Mouse (Mus musculus) kidney, embryonic 14.5 days (tissue): ENCODE measurements around the gene Crybg1. TPM values are rescaled to one million over a fixed set of nuclear protein-coding genes. Genes with fewer than 3 reads are reported as not detected.

Experiments used
- ATAC-seq: fragments of 200-750 bp; cut with Nextera tagmentation; 2 replicates; pipeline ENCODE4 v1.8.0; 2017; ENCODE audit warnings: moderate number of reproducible peaks, mild to moderate bottlenecking, moderate TSS enrichment, moderate library complexity; ENCODE audit not compliant: low FRiP score, low TSS enrichment
- H3K27ac ChIP-seq: fragments of 300-500 bp; sonication (generic); 2 replicates; pipeline ENCODE4 v1.5.1; 2014; ENCODE audit warnings: low read depth, mild to moderate bottlenecking, low read length, moderate library complexity, mixed read lengths
- H3K27me3 ChIP-seq: fragments of 300-500 bp; sonication (generic); 2 replicates; pipeline ENCODE4 v1.6.1; 2014; ENCODE audit warnings: mild to moderate bottlenecking, low read length; ENCODE audit not compliant: control insufficient read depth, insufficient read depth
- H3K36me3 ChIP-seq: fragments of 300-500 bp; sonication (generic); 2 replicates; pipeline ENCODE4 v1.6.1; 2014; ENCODE audit warnings: low read length, mixed read lengths; ENCODE audit not compliant: control insufficient read depth, insufficient read depth
- H3K4me1 ChIP-seq: fragments of 300-500 bp; sonication (generic); 2 replicates; pipeline ENCODE4 v1.6.1; 2014; ENCODE audit warnings: low read length, mixed read lengths; ENCODE audit not compliant: control insufficient read depth, insufficient read depth
- H3K4me2 ChIP-seq: fragments of 300-500 bp; sonication (generic); replicated peaks from 2 replicates; pipeline ENCODE4 v1.6.1; 2014; ENCODE audit warnings: low read depth, mild to moderate bottlenecking, low read length
- H3K4me3 ChIP-seq: fragments of 300-500 bp; sonication (generic); 2 replicates; pipeline ENCODE4 v1.5.1; 2014; ENCODE audit warnings: mild to moderate bottlenecking, low read length
- H3K9ac ChIP-seq: fragments of 300-500 bp; sonication (generic); 2 replicates; pipeline ENCODE4 v1.6.1; 2014; ENCODE audit warnings: low read depth, mild to moderate bottlenecking, low read length, moderate library complexity
- H3K9me3 ChIP-seq: fragments of 300-500 bp; sonication (generic); 2 replicates; pipeline ENCODE4 v1.6.1; 2016; ENCODE audit warnings: low read length; ENCODE audit not compliant: control insufficient read depth
- WGBS: fragments of 180-500 bp; shearing (Covaris S2); extraction: QIAGEN DNeasy Blood & Tissue Kit; methylation state at CpG from one replicate; pipeline ENCODE4 v1.1.7; 2014; 5-methylcytosine and 5-hydroxymethylcytosine counted together
- polyA plus RNA-seq: library from polyadenylated mRNA; unstranded; fragments of >200 nt; fragmentation: Nextera tagmentation; extraction: Ambion mirVana; gene quantifications from 2 replicates; pipeline ENCODE4 v1.2.1, GENCODE M21; 2014

Gene Crybg1
- polyA plus RNA-seq, 1 experiment from 2014 or later, result 5.0 TPM

DNA sequence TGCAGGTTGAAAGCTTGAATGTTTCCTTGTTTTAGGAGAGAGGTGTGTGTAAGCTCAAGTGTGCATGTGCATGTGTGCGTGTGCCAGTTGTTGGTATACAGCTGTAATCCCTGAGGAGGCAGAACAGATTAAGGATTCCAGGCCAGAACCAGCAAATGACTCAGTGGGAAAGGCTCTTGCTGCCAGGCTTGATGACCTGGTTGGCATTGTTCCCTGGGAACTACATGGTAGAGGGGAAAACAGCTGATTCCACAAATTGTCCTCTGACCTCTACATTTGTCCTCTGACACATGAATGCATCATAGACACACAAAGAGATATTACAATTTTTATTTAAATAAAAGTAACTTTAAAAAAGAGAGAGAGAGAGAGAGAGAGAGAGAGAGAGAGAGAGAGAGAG, 122.5 kb downstream of the Crybg1 start:
- no peak overlapping the region for H3K4me3 ChIP-seq
- no peak overlapping the region for H3K27ac ChIP-seq
- no peak overlapping the region for H3K4me2 ChIP-seq
- no peaks in the 10 kb centered on the region for H3K4me1 ChIP-seq
- H3K9me3 ChIP-seq, result no peaks in the 10 kb centered on the region
- H3K27me3 ChIP-seq, result no peaks in the 10 kb centered on the region
- no peak for ATAC-seq
- H3K36me3 ChIP-seq, result no peaks in the 10 kb centered on the region
- H3K9ac ChIP-seq, result no peak overlapping the region
- WGBS, result 97% methylated on average over 1 of the region's 1 CpGs

DNA sequence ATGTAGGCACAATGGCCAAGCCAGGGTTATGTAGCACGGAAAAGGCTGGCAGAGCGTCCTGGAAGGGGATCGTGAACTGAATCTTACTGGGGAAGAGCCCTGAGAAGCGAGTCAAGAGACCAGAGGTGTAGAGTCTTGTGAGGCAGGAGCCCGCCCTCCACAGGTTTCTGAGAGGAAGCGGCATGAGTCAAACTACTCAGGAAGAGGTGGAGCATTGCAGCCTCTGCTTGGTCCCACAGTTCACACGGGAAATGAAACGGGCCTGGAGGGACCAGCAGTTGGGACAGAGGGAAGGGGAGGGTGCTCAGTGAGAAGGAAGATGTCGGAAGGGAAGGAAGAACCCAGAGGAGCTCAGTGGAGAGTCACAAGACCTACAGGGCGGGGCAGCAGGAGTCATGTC, 123.9 kb downstream of the Crybg1 start:
- Histone ChIP-seq H3K4me3 (no peak overlapping the region), H3K4me2 (no peak overlapping the region), H3K27me3 (no peaks in the 10 kb centered on the region), H3K4me1 (no peaks in the 10 kb centered on the region), H3K9ac (no peak overlapping the region), H3K27ac (no peak overlapping the region), H3K36me3 (no peaks in the 10 kb centered on the region), H3K9me3 (no peaks in the 10 kb centered on the region)
- 63% methylated on average over 10 of the region's 10 CpGs for WGBS
- no peak for ATAC-seq

DNA sequence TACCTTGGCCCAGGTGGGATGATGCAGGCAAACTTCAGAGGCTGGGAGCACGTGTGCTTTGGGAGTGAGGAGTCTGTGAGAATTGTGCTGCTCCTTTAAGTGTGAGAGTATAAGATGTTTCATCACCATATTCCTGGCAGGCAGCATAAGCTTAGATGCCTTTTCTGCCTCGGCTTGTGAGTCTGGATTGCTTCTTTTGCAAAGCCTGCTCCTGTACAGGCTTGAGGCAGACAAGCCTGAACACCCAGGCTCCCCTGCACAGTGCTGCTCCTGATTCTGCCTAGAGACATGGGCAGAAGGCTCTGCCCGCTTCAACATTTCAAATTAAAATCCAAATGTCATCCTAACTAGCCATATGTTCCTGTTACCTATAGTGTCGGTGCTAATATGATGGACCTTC, 128.5 kb downstream of the Crybg1 start:
- WGBS, result 77% methylated on average over 4 of the region's 4 CpGs
- H3K36me3 ChIP-seq, result no peaks in the 10 kb centered on the region
- H3K9ac ChIP-seq, result no peak overlapping the region
- no peak for ATAC-seq
- no peak overlapping the region for H3K4me2 ChIP-seq
- no peaks in the 10 kb centered on the region for H3K4me1 ChIP-seq
- no peak overlapping the region for H3K27ac ChIP-seq
- no peak overlapping the region for H3K4me3 ChIP-seq
- H3K9me3 ChIP-seq, result no peaks in the 10 kb centered on the region
- H3K27me3 ChIP-seq, result no peaks in the 10 kb centered on the region

DNA sequence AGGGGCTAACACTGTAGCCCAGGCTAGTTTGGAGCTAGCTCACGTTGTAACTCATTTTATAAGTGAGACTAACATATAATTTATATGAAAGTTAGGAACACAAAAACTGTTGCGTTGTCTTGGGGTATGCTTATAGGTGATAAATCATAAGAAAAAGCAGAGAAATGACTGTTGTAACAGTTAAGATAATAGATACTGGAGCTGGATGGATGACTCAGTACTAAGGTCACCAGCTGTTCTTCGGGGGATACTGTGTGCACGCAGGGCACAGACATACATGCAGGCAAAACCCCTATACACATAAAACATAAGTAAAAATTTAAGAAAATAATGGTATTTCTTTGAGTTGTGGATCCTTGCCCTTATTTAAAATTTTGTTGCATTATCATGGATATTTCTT, 130.1 kb downstream of the Crybg1 start:
- Histone ChIP-seq H3K27me3 (no peaks in the 10 kb centered on the region), H3K9ac (no peak overlapping the region), H3K9me3 (no peaks in the 10 kb centered on the region), H3K27ac (no peak overlapping the region), H3K4me2 (no peak overlapping the region), H3K4me1 (no peaks in the 10 kb centered on the region), H3K36me3 (no peaks in the 10 kb centered on the region), H3K4me3 (no peak overlapping the region)
- ATAC-seq, result no peak
- WGBS, result 81% methylated on average over 4 of the region's 4 CpGs

DNA sequence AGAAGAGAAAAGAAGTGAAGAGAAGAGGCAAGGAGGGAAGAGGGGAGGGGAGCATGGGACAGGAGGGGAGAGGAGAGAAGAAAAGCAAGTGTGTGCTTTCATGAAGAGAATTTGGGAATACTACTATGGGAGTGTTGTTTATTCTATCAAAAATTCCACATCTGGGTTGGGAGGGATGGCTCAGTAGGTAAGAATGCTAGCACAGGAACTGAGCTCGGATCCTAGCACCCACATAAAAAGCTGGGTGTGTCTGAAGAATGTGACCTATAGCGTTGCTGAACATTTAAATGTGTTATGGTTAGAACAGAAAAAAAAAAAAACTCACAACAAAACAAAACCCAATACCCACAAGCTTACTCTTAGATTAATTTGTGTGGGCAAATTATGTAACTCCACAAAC, 133.0 kb downstream of the Crybg1 start:
- Histone ChIP-seq H3K4me1 (no peaks in the 10 kb centered on the region), H3K4me2 (no peak overlapping the region), H3K9ac (no peak overlapping the region), H3K27ac (no peak overlapping the region), H3K9me3 (no peaks in the 10 kb centered on the region), H3K27me3 (no peaks in the 10 kb centered on the region), H3K4me3 (no peak overlapping the region), H3K36me3 (no peaks in the 10 kb centered on the region)
- WGBS, result 71% methylated on average over 2 of the region's 2 CpGs
- no peak for ATAC-seq

DNA sequence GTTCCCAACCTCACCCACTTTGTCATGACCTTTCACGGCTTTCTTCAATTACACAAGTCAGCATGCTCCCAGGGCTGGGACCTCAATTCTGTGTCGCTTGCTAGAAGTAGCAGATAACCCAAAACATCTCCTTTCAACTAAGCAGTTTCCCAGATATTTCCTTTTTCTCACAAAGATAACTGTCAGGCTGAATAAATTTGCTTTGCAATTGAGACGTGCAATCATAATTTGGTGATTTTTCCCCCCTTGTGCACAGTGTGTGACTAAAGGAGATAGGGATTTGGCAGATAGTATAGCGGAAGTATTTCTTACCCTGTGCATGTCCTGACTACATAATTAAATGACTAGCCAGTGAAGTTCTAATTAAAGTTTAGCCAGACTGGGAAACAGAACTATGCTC, 134.8 kb downstream of the Crybg1 start:
- Histone ChIP-seq H3K9me3 (no peaks in the 10 kb centered on the region), H3K4me2 (no peak overlapping the region), H3K36me3 (no peaks in the 10 kb centered on the region), H3K4me1 (no peaks in the 10 kb centered on the region), H3K27ac (no peak overlapping the region), H3K27me3 (no peaks in the 10 kb centered on the region), H3K9ac (no peak overlapping the region), H3K4me3 (no peak overlapping the region)
- WGBS, result 72% methylated on average over 4 of the region's 4 CpGs
- ATAC-seq, result no peak

DNA sequence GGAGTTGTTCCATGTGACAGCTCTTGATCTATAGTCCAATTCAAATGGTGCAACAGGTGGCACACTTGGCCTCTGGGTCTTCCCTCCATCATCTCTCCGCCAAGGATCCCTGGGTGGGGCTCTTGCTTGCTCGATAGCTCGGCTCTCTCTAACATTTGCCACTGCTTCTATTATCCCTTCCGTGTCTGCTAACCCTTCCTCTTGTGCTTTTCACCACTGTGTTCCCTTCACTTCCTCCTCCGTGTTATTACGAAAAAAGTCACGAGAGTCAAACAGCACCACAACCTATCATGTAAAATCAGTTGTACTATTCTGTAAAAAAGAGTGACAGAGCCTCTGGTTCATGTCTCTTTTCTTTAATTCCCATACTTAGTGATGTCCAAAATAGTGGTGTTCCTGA, 137.2 kb downstream of the Crybg1 start:
- no peaks in the 10 kb centered on the region; the same call in 1 of the 2 replicates for H3K27me3 ChIP-seq
- H3K9me3 ChIP-seq, result no peaks in the 10 kb centered on the region
- no peak for ATAC-seq
- no peaks in the 10 kb centered on the region for H3K36me3 ChIP-seq
- WGBS, result 75% methylated on average over 7 of the region's 7 CpGs
- H3K4me1 ChIP-seq, result no peaks in the 10 kb centered on the region
- no peak overlapping the region for H3K4me3 ChIP-seq
- no peak overlapping the region for H3K4me2 ChIP-seq
- no peak overlapping the region for H3K9ac ChIP-seq
- no peak overlapping the region for H3K27ac ChIP-seq

DNA sequence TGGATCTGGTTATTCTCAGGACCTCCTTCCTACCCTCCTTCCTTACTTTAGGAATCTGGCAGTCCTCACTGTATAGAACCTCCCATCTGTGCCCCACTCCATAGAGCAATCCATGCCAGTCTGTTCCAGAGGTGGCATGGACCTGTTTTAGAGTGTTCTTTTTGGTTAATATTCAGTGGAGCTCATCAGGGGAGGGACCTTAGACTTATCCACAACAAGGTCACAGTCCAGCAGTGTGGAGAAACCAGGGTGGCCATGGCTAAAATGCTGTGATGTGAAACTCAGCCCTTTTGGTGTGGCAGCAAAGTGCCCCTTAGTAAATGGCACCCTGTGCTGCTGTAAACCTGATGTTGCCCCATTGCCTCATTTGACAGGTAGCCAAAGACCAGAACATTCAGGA, 139.8 kb downstream of the Crybg1 start:
- Histone ChIP-seq H3K27me3 (peaks cover 22% of the 10 kb centered on the region), H3K4me3 (no peak overlapping the region), H3K4me2 (no peak overlapping the region), H3K36me3 (no peaks in the 10 kb centered on the region), H3K27ac (no peak overlapping the region), H3K4me1 (0 out of 2 replicates have a peak, but pooled peaks cover 5% of the 10 kb centered on the region), H3K9me3 (no peaks in the 10 kb centered on the region), H3K9ac (no peak overlapping the region)
- ATAC-seq, result no peak

DNA sequence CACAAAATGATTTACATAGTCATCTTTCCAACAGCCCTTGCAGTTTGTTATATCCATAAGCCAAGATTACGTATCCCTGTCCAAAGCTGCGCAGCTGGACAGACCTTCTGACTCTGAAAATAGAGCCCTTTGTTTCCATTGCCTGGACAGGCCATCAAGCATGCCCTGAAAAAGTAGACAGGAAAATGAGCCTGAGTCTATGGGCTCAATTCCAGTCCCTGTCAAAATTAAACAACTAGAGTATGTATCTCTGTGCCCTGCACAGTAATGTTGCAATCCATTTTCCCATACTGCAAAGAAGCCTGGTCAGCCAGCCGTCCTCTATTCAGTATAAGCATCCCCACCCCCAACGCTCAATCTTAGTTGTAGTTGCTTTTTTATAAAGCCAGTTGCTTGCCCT, 141.8 kb downstream of the Crybg1 start:
- Histone ChIP-seq H3K27me3 (peaks cover 40% of the 10 kb centered on the region), H3K9me3 (no peaks in the 10 kb centered on the region), H3K36me3 (no peaks in the 10 kb centered on the region), H3K4me1 (0 out of 2 replicates have a peak, but pooled peaks cover 5% of the 10 kb centered on the region), H3K4me2 (no peak overlapping the region), H3K27ac (no peak overlapping the region), H3K4me3 (no peak overlapping the region), H3K9ac (no peak overlapping the region)
- WGBS, result 74% methylated on average over 4 of the region's 4 CpGs
- no peak for ATAC-seq
